Mouse (Mus musculus): ENCODE data around the gene Ankrd2. TPM values are rescaled to one million over a fixed set of nuclear protein-coding genes. Genes with fewer than 3 reads are reported as not detected.

The Ankrd2 gene
- polyA plus RNA-seq (2014; fragmentation: Illumina TruSeq; extraction: RNeasy Lipid Tissue Mini Kit (QIAGEN cat#74804); ENCODE audit: low read depth, low replicate concordance) = not detected

GRCm38 (mm10) chr19:42035456-42036248 is at the start of gene Ankrd2:
TSS of gene Ankrd2 (plus strand) at chr19:42036000.

DNA sequence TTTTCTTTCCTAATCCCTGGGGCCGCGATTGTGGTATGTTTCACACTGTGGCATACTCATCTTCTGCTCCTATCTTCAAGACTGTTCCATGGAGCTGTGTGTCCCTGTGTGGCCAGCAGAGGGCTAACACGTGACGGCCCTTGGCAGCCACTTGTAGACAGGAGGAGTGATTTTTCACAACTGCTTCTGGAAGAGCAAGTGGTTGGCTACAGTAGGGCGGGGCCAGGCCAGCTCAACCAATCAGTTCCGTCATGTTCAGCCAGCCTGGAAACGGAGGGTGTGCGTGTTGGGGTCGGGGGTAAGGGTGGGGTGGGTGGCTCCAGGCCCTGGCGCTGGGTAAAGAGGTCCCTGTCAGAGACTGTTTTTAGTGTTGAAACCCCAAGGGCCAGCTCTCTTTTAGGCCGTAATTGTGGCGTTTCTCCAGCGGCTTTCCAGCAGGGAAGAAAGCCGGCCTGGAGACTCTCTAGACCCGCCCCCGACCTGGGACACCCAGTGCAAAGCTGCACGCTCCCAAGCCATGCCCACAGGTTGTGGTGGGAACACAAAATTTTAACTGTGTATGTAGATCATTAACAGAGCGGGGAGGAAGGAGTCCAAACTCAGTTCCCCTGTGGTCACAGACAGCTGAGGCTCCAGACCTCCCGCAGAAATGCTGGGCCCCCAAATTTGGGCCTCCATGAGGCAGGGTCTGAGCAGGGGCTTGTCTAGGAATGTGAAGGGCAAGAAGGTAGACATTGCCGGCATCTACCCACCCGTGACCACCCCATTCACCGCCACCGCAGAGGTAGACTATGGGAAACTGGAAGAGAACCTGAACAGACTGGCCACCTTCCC is 9.7 kb downstream of the Ankrd2 start, which contains the start of gene Hoga1:
Gene Hoga1 (plus strand): TSS at position 342 of the 834 bp plus-strand sequence.

DNA sequence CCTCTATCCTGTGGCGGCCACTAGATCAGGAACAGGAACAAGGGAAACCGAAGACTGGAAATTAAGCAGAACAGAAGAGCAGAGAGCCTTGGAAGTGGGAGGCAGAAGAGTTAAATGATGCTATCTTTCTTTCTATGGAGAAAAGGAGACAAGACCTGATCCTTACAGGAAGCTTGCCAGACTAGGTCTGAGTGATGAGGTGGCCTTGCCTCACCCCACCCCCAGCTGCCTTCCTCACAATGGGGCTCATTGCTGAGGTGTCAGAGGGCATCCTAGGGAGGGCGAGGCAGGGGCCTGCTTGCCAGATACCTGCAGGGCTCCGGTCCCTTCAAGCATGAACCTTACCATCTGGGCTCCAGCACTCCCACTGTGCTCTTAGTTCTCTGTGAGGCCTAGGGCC is 16.1 kb downstream of the Ankrd2 start, which contains the start of gene 4933411K16Rik:
Gene 4933411K16Rik (plus strand): TSS at position 301 of the 400 bp plus-strand sequence.

GRCm38 (mm10) chr19:42086166-42086565 is 50.4 kb downstream of the Ankrd2 start, which contains the start of gene Morn4:
TSS of gene Morn4 (minus strand) at chr19:42086357.

DNA sequence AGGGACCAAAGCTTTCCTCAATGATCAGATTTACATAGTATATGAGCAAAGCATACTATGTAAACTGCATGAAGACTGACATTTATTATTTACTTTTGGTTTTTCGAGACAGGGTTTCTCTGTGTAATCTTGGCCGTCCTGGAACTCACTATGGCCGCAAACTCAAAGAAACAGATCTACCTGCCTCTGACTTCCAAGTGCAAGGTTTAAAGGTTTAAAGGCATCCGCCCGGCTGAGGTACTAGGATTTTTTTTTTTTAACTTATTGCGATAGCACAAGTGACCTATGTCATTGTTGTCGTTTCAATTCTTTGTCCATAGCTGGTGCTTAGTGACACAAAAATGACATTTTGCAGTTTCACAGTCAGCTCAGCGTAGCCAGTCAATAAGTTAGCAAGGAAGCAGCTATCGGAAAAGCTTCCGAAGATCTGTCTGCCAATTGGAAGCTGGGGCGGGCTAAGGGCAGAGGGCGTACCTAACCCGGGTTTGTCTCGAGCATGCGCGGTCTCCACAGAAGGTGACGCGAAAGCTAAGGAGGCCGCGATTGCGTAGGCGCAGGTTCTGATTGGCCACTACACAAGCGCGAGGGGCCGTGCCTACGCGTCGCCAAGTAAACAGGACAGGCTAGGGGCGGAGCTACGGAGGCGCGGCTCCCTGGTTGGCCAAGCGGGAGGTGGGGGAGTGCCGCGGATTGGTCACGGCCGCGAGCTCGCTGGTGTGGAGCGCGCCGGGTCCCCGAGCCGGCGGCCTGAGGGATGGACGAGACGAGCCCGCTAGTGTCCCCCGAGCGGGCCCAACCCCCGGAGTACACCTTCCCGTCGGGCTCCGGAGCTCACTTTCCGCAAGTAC is 54.2 kb downstream of the Ankrd2 start, which contains the start of gene Pi4k2a:
Gene Pi4k2a (plus strand): TSS at position 723 of the 848 bp plus-strand sequence.

Other genes with a start within 250 kb of the Ankrd2 start
- 5.2 TPM for gene Arhgap19, start 234.0 kb upstream of the Ankrd2 start, polyA plus RNA-seq (2014; fragmentation: Illumina TruSeq; extraction: RNeasy Lipid Tissue Mini Kit (QIAGEN cat#74804); ENCODE audit: low read depth, low replicate concordance)
- 2.4 TPM for gene Frat1, start 206.0 kb upstream of the Ankrd2 start, polyA plus RNA-seq (2014; fragmentation: Illumina TruSeq; extraction: RNeasy Lipid Tissue Mini Kit (QIAGEN cat#74804); ENCODE audit: low read depth, low replicate concordance)
- 1.3 TPM for gene Frat2, start 187.9 kb upstream of the Ankrd2 start, polyA plus RNA-seq (2014; fragmentation: Illumina TruSeq; extraction: RNeasy Lipid Tissue Mini Kit (QIAGEN cat#74804); ENCODE audit: low read depth, low replicate concordance)
- gene Rrp12, start 139.8 kb upstream of the Ankrd2 start, polyA plus RNA-seq (2014; fragmentation: Illumina TruSeq; extraction: RNeasy Lipid Tissue Mini Kit (QIAGEN cat#74804); ENCODE audit: low read depth, low replicate concordance) = 5.9 TPM
- gene Pgam1, start 124.1 kb upstream of the Ankrd2 start, polyA plus RNA-seq (2014; fragmentation: Illumina TruSeq; extraction: RNeasy Lipid Tissue Mini Kit (QIAGEN cat#74804); ENCODE audit: low read depth, low replicate concordance) = 174 TPM
- gene Exosc1, start 102.6 kb upstream of the Ankrd2 start, polyA plus RNA-seq (2014; fragmentation: Illumina TruSeq; extraction: RNeasy Lipid Tissue Mini Kit (QIAGEN cat#74804); ENCODE audit: low read depth, low replicate concordance) = 25.6 TPM
- gene Zdhhc16, start 102.5 kb upstream of the Ankrd2 start, polyA plus RNA-seq (2014; fragmentation: Illumina TruSeq; extraction: RNeasy Lipid Tissue Mini Kit (QIAGEN cat#74804); ENCODE audit: low read depth, low replicate concordance) = 39.8 TPM
- gene Mms19, start 54.8 kb upstream of the Ankrd2 start, polyA plus RNA-seq (2014; fragmentation: Illumina TruSeq; extraction: RNeasy Lipid Tissue Mini Kit (QIAGEN cat#74804); ENCODE audit: low read depth, low replicate concordance) = 31.2 TPM
- gene Ubtd1, start 54.2 kb upstream of the Ankrd2 start, polyA plus RNA-seq (2014; fragmentation: Illumina TruSeq; extraction: RNeasy Lipid Tissue Mini Kit (QIAGEN cat#74804); ENCODE audit: low read depth, low replicate concordance) = 18.2 TPM
- 11.6 TPM for gene Hoga1, start 9.6 kb downstream of the Ankrd2 start, polyA plus RNA-seq (2014; fragmentation: Illumina TruSeq; extraction: RNeasy Lipid Tissue Mini Kit (QIAGEN cat#74804); ENCODE audit: low read depth, low replicate concordance)
- 57.8 TPM for gene 4933411K16Rik, start 16.2 kb downstream of the Ankrd2 start, polyA plus RNA-seq (2014; fragmentation: Illumina TruSeq; extraction: RNeasy Lipid Tissue Mini Kit (QIAGEN cat#74804); ENCODE audit: low read depth, low replicate concordance)
- 15.0 TPM for gene Morn4, start 50.4 kb downstream of the Ankrd2 start, polyA plus RNA-seq (2014; fragmentation: Illumina TruSeq; extraction: RNeasy Lipid Tissue Mini Kit (QIAGEN cat#74804); ENCODE audit: low read depth, low replicate concordance)
- gene Pi4k2a, start 54.5 kb downstream of the Ankrd2 start, polyA plus RNA-seq (2014; fragmentation: Illumina TruSeq; extraction: RNeasy Lipid Tissue Mini Kit (QIAGEN cat#74804); ENCODE audit: low read depth, low replicate concordance) = 26.9 TPM
- 31.0 TPM for gene Avpi1, start 93.1 kb downstream of the Ankrd2 start, polyA plus RNA-seq (2014; fragmentation: Illumina TruSeq; extraction: RNeasy Lipid Tissue Mini Kit (QIAGEN cat#74804); ENCODE audit: low read depth, low replicate concordance)
- 32.6 TPM for gene Marveld1, start 111.4 kb downstream of the Ankrd2 start, polyA plus RNA-seq (2014; fragmentation: Illumina TruSeq; extraction: RNeasy Lipid Tissue Mini Kit (QIAGEN cat#74804); ENCODE audit: low read depth, low replicate concordance)
- gene Zfyve27, start 128.0 kb downstream of the Ankrd2 start, polyA plus RNA-seq (2014; fragmentation: Illumina TruSeq; extraction: RNeasy Lipid Tissue Mini Kit (QIAGEN cat#74804); ENCODE audit: low read depth, low replicate concordance) = 41.7 TPM
- 9.2 TPM for gene Sfrp5, start 166.3 kb downstream of the Ankrd2 start, polyA plus RNA-seq (2014; fragmentation: Illumina TruSeq; extraction: RNeasy Lipid Tissue Mini Kit (QIAGEN cat#74804); ENCODE audit: low read depth, low replicate concordance)
- 0.27 TPM for gene Golga7b, start 211.6 kb downstream of the Ankrd2 start, polyA plus RNA-seq (2014; fragmentation: Illumina TruSeq; extraction: RNeasy Lipid Tissue Mini Kit (QIAGEN cat#74804); ENCODE audit: low read depth, low replicate concordance)

Measured in adipose tissue, adult 10 weeks (tissue).